Mouse (Mus musculus): ENCODE measurements around the gene Slf2.

DNA sequence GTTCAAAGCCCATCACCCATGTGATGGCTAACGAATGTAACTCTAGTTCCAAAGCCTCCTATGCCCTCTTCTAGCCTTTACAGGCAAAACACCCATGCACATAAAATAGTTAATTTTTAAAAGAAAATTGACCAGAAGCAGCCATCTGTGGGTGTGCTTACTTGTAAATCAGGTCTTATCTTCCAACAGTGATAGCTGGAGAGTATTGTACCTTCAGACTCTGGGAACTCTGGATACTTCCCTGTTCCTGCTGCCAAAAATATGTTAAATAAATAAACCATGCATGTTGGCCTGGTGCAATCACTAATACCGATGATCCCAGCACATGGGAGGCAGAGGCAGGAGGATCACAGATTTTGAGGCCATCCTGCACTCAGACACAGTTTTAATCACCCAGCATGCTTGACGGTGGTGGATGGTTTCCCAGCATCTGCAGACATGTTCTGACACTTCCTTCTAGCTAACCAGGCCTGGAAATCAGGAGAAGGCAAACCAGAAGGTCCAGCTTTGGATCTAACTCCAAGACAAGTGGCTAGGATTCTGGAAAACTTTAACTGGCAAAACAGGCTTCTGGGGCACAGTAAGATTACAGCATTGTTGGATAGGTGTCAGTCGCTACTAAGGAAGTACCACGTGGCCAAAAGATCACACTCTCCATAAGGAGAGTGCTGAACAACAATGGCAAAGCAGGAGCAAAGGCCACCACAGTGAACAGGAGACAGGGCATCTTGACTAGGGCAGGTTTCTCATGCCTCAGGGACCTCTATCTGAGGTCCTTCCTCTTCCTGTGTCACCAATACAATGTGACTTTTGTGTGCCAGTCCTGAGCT lies 54.4 kb downstream of the Slf2 start:
- no peak for TF ChIP-seq MXI1 (IDR thresholded peaks at IDR 0.05; ENCODE audit: low read depth, low read length)
- no peak for TF ChIP-seq EP300 (IDR thresholded peaks at IDR 0.05; ENCODE audit: low read length)
- TF ChIP-seq CTCF (conservative IDR thresholded peaks at IDR 0.05 in 1 of 2, IDR thresholded peaks at IDR 0.05 in 1 of 2; ENCODE audit: low read depth in 2 of 2, low read length in 2 of 2), result no peak
